Mouse (Mus musculus): ENCODE data around the gene Pramel5. TPM values are rescaled to one million over a fixed set of nuclear protein-coding genes. Genes with fewer than 3 reads are reported as not detected.
"Not testable (repeated sequence)": the region's sequence is repeated elsewhere in the genome, so short reads cannot be mapped to it uniquely, and the experiment has no call there.

The Pramel5 gene
- polyA plus RNA-seq (2011; ENCODE audit: insufficient read depth, insufficient read length, low replicate concordance, missing spikeins) = not detected in 2 replicates

DNA sequence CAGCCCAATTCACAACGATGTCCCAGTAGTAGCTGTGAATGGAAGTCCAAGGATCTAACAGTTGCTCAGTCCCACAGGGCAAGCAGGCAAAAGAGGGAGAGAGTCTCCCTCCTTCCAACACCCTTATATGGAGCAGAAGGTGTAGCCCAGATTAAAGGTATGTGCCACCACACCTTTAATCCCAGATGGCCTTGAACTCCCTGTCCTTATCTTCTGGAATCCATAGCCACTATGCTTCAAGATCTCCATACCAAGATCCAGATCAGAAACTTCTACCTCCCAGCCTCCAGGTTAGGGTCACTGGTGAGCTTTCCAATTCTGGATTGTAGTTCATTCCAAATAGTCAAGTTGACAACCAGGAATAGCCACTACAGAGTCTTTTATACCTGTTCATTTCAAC is at the start of gene Pramel5:
Pramel5 (minus strand) TSS at position 101 of the 400 bp plus-strand sequence.
- not testable (repeated sequence) for H3K27ac ChIP-seq (ENCODE audit: control insufficient read depth, insufficient read depth, low read depth, low read length, poor library complexity); H3K4me1 ChIP-seq (ENCODE audit: control insufficient read depth, insufficient read depth, low read length); H3K4me3 ChIP-seq (replicated peaks; ENCODE audit: control insufficient read depth, low read depth, low read length)
- WGBS = 59% methylated on average over 1 of the region's 1 CpGs

DNA sequence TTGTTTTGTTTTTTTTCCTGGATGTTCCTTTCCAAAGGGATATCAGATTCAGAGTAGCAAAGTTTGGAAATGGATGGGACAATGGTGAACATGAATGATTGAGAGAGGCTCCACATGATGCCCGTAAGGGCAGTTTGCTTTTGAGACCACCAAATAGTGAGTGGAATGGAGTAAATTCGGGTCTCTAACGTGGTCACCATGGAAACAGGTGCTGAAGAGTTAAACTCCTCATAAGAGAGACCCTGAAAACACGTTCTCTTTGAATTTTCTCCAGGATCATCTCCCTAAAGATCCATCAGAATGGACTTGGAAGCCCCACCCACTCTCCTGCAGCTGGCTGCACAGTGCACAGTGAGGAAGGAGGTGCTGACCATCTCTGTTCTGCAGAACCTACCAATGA is 49.7 kb upstream of the Pramel5 start, which contains the start of gene Gm13128:
Gm13128 (plus strand) TSS at position 301 of the 400 bp plus-strand sequence.
- 47% methylated on average over 4 of the region's 4 CpGs for WGBS

DNA sequence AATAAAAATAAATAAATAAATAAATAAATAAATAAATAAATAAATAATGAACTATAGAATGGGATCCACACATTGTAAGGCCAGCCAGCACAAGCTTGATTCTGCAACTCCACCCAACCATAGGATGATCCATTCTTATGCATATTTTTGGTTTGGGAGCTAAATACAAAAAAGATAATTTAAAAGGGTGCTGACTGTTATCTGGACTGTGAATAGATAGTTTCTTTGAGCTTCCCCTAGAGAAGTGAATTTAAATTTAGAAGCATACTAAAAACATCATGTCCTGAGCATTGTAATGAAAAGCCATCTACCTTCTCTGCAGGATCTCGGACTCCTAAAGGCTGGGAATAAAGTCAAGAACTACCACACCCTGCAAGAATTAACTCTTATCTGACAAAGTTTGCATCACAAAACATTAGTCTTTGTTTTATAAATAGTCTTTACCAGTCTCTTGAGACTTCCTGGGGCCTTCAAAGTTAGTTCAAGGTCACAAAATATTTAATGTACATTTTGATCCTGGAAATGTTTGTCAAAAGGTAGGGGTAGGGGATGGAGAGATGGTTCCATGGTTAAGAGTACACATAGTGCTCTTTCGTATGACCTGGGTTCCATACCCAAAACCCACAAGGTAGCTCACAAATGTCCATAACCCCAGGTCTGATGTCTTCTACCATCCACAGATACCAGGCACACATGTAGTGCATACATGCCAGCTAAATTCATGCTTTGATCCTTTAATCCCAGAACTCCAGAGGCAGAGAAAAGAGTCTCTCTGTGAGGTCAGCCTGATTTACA is 32.6 kb upstream of the Pramel5 start:
- not testable (repeated sequence) for H3K4me3 ChIP-seq (replicated peaks; ENCODE audit: control insufficient read depth, low read depth, low read length); H3K4me1 ChIP-seq (ENCODE audit: control insufficient read depth, insufficient read depth, low read length); H3K27ac ChIP-seq (ENCODE audit: control insufficient read depth, insufficient read depth, low read depth, low read length, poor library complexity)
- 70% methylated on average over 2 of the region's 2 CpGs for WGBS

More for the DNA sequence above, 49.7 kb upstream of the Pramel5 start, which contains the start of gene Gm13128:
- not testable (repeated sequence) for H3K4me3 ChIP-seq (replicated peaks; ENCODE audit: control insufficient read depth, low read depth, low read length); H3K27ac ChIP-seq (ENCODE audit: control insufficient read depth, insufficient read depth, low read depth, low read length, poor library complexity); H3K4me1 ChIP-seq (ENCODE audit: control insufficient read depth, insufficient read depth, low read length)

DNA sequence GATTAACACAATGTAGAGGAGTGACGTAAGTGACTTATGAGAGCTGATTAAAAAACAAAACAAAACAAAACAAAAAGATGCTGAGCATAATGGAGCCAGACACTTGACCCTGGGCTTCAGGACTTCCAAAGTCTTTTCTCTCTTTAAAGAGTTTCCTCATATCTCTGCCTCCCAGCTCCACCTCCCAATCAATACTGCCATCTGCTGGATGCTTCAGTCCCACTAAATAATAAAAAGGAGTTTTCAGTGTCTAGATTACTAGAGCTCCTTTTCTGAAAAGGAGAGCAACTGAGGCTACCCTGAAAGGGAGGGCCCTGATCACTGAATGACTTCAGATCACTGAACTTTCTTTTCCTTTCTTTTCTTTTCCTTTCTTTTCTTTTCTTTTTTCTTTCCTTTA is 19.1 kb upstream of the Pramel5 start:
- H3K27ac ChIP-seq (ENCODE audit: control insufficient read depth, insufficient read depth, low read depth, low read length, poor library complexity); H3K4me3 ChIP-seq (replicated peaks; ENCODE audit: control insufficient read depth, low read depth, low read length); H3K4me1 ChIP-seq (ENCODE audit: control insufficient read depth, insufficient read depth, low read length): not testable (repeated sequence)
- WGBS = 63% methylated on average over 1 of the region's 1 CpGs

DNA sequence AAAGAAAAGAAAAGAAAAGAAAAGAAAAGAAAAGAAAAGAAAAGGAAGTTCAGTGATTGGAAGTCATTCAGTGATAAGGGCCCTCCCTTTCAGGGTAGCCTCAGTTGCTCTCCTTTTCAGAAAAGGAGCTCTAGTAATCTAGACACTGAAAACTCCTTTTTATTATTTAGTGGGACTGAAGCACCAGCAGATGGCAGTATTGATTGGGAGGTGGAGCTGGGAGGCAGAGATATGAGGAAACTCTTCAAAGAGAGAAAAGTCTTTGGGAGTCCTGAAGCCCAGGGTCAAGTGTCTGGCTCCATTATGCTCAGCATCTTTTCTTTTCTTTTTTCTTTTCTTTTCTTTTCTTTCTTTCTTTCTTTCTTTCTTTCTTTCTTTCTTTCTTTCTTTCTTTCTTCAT is 25.5 kb downstream of the Pramel5 start:
- H3K4me3 ChIP-seq (replicated peaks; ENCODE audit: control insufficient read depth, low read depth, low read length); H3K27ac ChIP-seq (ENCODE audit: control insufficient read depth, insufficient read depth, low read depth, low read length, poor library complexity); H3K4me1 ChIP-seq (ENCODE audit: control insufficient read depth, insufficient read depth, low read length): not testable (repeated sequence)

Other genes with a start within 250 kb of the Pramel5 start
- gene Pramel4, start 221.4 kb downstream of the Pramel5 start, polyA plus RNA-seq (2011; ENCODE audit: insufficient read depth, insufficient read length, low replicate concordance, missing spikeins) = not detected in 2 replicates
- not detected in 2 replicates for gene Gm13102, start 174.0 kb downstream of the Pramel5 start, polyA plus RNA-seq (2011; ENCODE audit: insufficient read depth, insufficient read length, low replicate concordance, missing spikeins)
- not detected in 2 replicates for gene Oog3, start 117.8 kb downstream of the Pramel5 start, polyA plus RNA-seq (2011; ENCODE audit: insufficient read depth, insufficient read length, low replicate concordance, missing spikeins)
- not detected in 2 replicates for gene Oog2, start 89.8 kb downstream of the Pramel5 start, polyA plus RNA-seq (2011; ENCODE audit: insufficient read depth, insufficient read length, low replicate concordance, missing spikeins)
- gene C87977, start 67.2 kb downstream of the Pramel5 start, polyA plus RNA-seq (2011; ENCODE audit: insufficient read depth, insufficient read length, low replicate concordance, missing spikeins) = not detected in 2 replicates
- not detected in 2 replicates for gene Gm13128, start 49.8 kb upstream of the Pramel5 start, polyA plus RNA-seq (2011; ENCODE audit: insufficient read depth, insufficient read length, low replicate concordance, missing spikeins)
- gene Gm13119, start 77.5 kb upstream of the Pramel5 start, polyA plus RNA-seq (2011; ENCODE audit: insufficient read depth, insufficient read length, low replicate concordance, missing spikeins) = not detected in 2 replicates
- not detected in 2 replicates for gene Pramef20, start 97.4 kb upstream of the Pramel5 start, polyA plus RNA-seq (2011; ENCODE audit: insufficient read depth, insufficient read length, low replicate concordance, missing spikeins)
- 2.0 TPM in 1 of 2 replicates, not detected in the other for gene Pramef12, start 128.0 kb upstream of the Pramel5 start, polyA plus RNA-seq (2011; ENCODE audit: insufficient read depth, insufficient read length, low replicate concordance, missing spikeins)
- gene 1700012P22Rik, start 158.3 kb upstream of the Pramel5 start, polyA plus RNA-seq (2011; ENCODE audit: insufficient read depth, insufficient read length, low replicate concordance, missing spikeins) = not detected in 2 replicates
- not detected in 2 replicates for gene Gm9944, start 172.8 kb upstream of the Pramel5 start, polyA plus RNA-seq (2011; ENCODE audit: insufficient read depth, insufficient read length, low replicate concordance, missing spikeins)
- gene Aadacl3, start 183.3 kb upstream of the Pramel5 start, polyA plus RNA-seq (2011; ENCODE audit: insufficient read depth, insufficient read length, low replicate concordance, missing spikeins) = not detected in 2 replicates
- gene 9430007A20Rik, start 239.3 kb upstream of the Pramel5 start, polyA plus RNA-seq (2011; ENCODE audit: insufficient read depth, insufficient read length, low replicate concordance, missing spikeins) = not detected in 2 replicates